ENCODE assay signal across 41 mouse cellular contexts in the genomic region with DNA sequence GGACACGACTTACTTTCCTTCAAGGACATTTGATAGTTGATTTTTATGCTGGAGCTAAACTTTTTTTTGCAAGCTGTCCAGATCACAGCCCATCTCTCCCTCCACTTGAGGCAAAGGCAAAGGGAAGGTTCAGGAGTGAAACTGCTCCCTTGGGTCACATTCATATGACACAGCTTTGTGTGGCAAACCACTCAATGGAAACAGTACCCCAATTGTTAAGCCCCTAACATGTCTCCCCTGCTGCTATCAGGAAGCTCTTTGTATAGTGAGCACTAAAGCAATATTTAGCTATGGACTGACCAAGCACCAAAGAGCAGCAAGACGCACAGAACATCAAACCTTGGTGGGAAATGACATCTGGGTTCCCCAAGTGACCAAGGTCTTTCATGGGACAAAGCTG. TPM values are rescaled to one million over a fixed set of nuclear protein-coding genes. Genes with fewer than 3 reads are reported as not detected.
DNase-seq lines count a peak whose midpoint lies in the region; ATAC-seq and TF ChIP-seq lines count a peak whose summit lies in the region.
"Had no signal": no experiment of that assay in that cellular context is flagged by ENCODE, and none has a peak within 500 bp of the region (broad histone marks: within the 10 kb centered on the region; RNA-seq: fewer than 3 reads in every experiment).

No protein-coding gene starts in this region.

- no peak overlapping the region for H3K4me3 ChIP-seq in limb, embryonic 12.5 days (replicated peaks)
- no peak overlapping the region for H3K4me3 ChIP-seq in limb, embryonic 10.5 days
- H3K4me3 ChIP-seq: embryonic facial prominence, embryonic 13.5 days; forebrain, embryonic 10.5 days; limb, embryonic 13.5 days; lung, embryonic 15.5 days; midbrain, embryonic 12.5 days; neural tube, embryonic 12.5 days had no signal

- 0 out of 2 replicates have a peak overlapping the region, but pooled peaks have one; percentile 29 for H3K27ac ChIP-seq in limb, embryonic 12.5 days
- no peak overlapping the region for H3K27ac ChIP-seq in limb, embryonic 10.5 days
- H3K27ac ChIP-seq: embryonic facial prominence, embryonic 13.5 days; forebrain, embryonic 10.5 days; limb, embryonic 13.5 days; lung, embryonic 15.5 days; midbrain, embryonic 12.5 days; neural tube, embryonic 12.5 days had no signal

- WGBS in limb, embryonic 12.5 days, result 79% methylated on average over 2 of the region's 2 CpGs
- WGBS in limb, embryonic 10.5 days, result 86% methylated on average over 2 of the region's 2 CpGs

- H3K9ac ChIP-seq in limb, embryonic 12.5 days (replicated peaks), result no peak overlapping the region
- H3K9ac ChIP-seq: embryonic facial prominence, embryonic 13.5 days; limb, embryonic 13.5 days; lung, embryonic 15.5 days; midbrain, embryonic 12.5 days; neural tube, embryonic 12.5 days had no signal

- H3K27me3 ChIP-seq in limb, embryonic 12.5 days, result no peaks in the 10 kb centered on the region
- no peaks in the 10 kb centered on the region for H3K27me3 ChIP-seq in limb, embryonic 10.5 days (ENCODE audit: low read depth, poor library complexity, severe bottlenecking)
- H3K27me3 ChIP-seq: embryonic facial prominence, embryonic 13.5 days; limb, embryonic 13.5 days; lung, embryonic 15.5 days; midbrain, embryonic 12.5 days; neural tube, embryonic 12.5 days had no signal

- ATAC-seq in limb, embryonic 12.5 days (ENCODE audit: insufficient number of reproducible peaks, insufficient read depth, low FRiP score, low TSS enrichment, low read depth), result no peak
- ATAC-seq: activated CD4-positive, CD25-positive, alpha-beta regulatory T cell, adult 4 months; forebrain, embryonic 16.5 days; intestine, postnatal 0 days had no signal

- DNase-seq in heart, adult 11 months, result peak; percentile 62
- no peak for DNase-seq in heart, postnatal 14 days
- no peak for DNase-seq in limb, embryonic 10.5 days (ENCODE audit: low spot score)
- peak; percentile 30 for DNase-seq in brain, embryonic 14.5 days (ENCODE audit: low read depth)
- DNase-seq in mesoderm, embryonic 11.5 days (ENCODE audit: low read depth, low spot score), result peak; percentile 66
- DNase-seq in T-cell, adult 2 months (ENCODE audit: low spot score), result no peak
- DNase-seq: adrenal gland, adult 2 months; adrenal gland, postnatal 36 days; B cell, adult 2 months; cerebellum, adult 2 months; cerebellum, postnatal 14 days; gastrocnemius, postnatal 10 days; heart, adult 18-20 months; heart, postnatal 4 days; kidney, adult 9 months; kidney, postnatal 10 days; layer of hippocampus, adult 9-11 months; retina, postnatal 1 day; right cerebral cortex, postnatal 14 days; thymus, postnatal 14 days had no signal

- TF ChIP-seq CTCF in brain, embryonic 14.5 days (IDR thresholded peaks at IDR 0.05; ENCODE audit: borderline replicate concordance, extremely low read depth, insufficient read depth, insufficient read length), result no peak

- no peaks in the 10 kb centered on the region for H3K9me3 ChIP-seq in limb, embryonic 12.5 days
- H3K9me3 ChIP-seq in limb, embryonic 10.5 days (replicated peaks), result no peaks in the 10 kb centered on the region
- H3K9me3 ChIP-seq: embryonic facial prominence, embryonic 13.5 days; forebrain, embryonic 10.5 days; limb, embryonic 13.5 days; lung, embryonic 15.5 days; midbrain, embryonic 12.5 days; neural tube, embryonic 12.5 days had no signal

- no peak for TF ChIP-seq POLR2A in brain, embryonic 14.5 days (IDR thresholded peaks at IDR 0.05; ENCODE audit: borderline replicate concordance, extremely low read depth, insufficient read depth, insufficient read length, poor library complexity, severe bottlenecking)

- no peaks in the 10 kb centered on the region for H3K36me3 ChIP-seq in limb, embryonic 12.5 days
- H3K36me3 ChIP-seq in limb, embryonic 10.5 days, result no peaks in the 10 kb centered on the region
- H3K36me3 ChIP-seq: midbrain, embryonic 12.5 days had no signal

- intact Hi-C loops in heart, postnatal 14 days (cut with DNase I), result no loop called here

- no peak overlapping the region for H3K4me2 ChIP-seq in limb, embryonic 12.5 days
- H3K4me2 ChIP-seq: embryonic facial prominence, embryonic 13.5 days; heart, embryonic 11.5 days; limb, embryonic 13.5 days; liver, embryonic 11.5 days; lung, embryonic 15.5 days; midbrain, embryonic 12.5 days; neural tube, embryonic 12.5 days had no signal

- peaks cover 14% of the 10 kb centered on the region for H3K4me1 ChIP-seq in limb, embryonic 12.5 days (replicated peaks)
- no peaks in the 10 kb centered on the region for H3K4me1 ChIP-seq in limb, embryonic 10.5 days
- H3K4me1 ChIP-seq: embryonic facial prominence, embryonic 13.5 days had no signal

RNA-seq across cellular contexts. Expression of a gene that starts 54.7 kb away (rescaled TPM):
- total RNA-seq in heart, postnatal 14 days (2021), result not detected
- not detected in 2 replicates for polyA plus RNA-seq in limb, embryonic 12.5 days (2016; fragmentation: Nextera tagmentation; extraction: Ambion mirVana)
- not detected in 2 replicates for polyA plus RNA-seq in limb, embryonic 10.5 days (2016; fragmentation: Nextera tagmentation; extraction: Ambion mirVana)
- not detected in 2 replicates for polyA plus RNA-seq in brain, embryonic 14.5 days (2012; rRNA removed)
- total RNA-seq: adrenal gland, adult 2 months; adrenal gland, postnatal 36 days; gastrocnemius, postnatal 10 days; heart, adult 18-20 months; heart, postnatal 4 days; left cerebral cortex, adult 18-20 months; left cerebral cortex, postnatal 14 days; megakaryocyte progenitor cell, adult 5-6 weeks had no signal
- polyA plus RNA-seq: activated CD4-positive, CD25-positive, alpha-beta regulatory T cell, adult 4 months; adrenal gland, adult 2 months; cerebellum, adult 2 months; cortical plate, adult 2 months; embryonic facial prominence, embryonic 13.5 days; forebrain, embryonic 10.5 days; forebrain, embryonic 16.5 days; heart, embryonic 11.5 days; heart, embryonic 16.5 days; intestine, postnatal 0 days; large intestine, adult 2 months; limb, embryonic 13.5 days; liver, embryonic 11.5 days; liver, embryonic 16.5 days; lung, embryonic 15.5 days; midbrain, embryonic 12.5 days; neural tube, embryonic 12.5 days; small intestine, adult 2 months; stomach, embryonic 14.5 days had no signal

Comparison
In these comparisons a context has a peak if more than half of its experiments do, and no peak if none do; other contexts are left out.
1. DNase-seq: peak in heart, adult 11 months (single experiment), brain, embryonic 14.5 days (single experiment) and mesoderm, embryonic 11.5 days (single experiment); none in heart, postnatal 14 days (0 of 2), limb, embryonic 10.5 days (single experiment) and T-cell, adult 2 months (single experiment).